Comparison of ENCODE assay signal across 12 mouse cellular contexts in the genomic region with DNA sequence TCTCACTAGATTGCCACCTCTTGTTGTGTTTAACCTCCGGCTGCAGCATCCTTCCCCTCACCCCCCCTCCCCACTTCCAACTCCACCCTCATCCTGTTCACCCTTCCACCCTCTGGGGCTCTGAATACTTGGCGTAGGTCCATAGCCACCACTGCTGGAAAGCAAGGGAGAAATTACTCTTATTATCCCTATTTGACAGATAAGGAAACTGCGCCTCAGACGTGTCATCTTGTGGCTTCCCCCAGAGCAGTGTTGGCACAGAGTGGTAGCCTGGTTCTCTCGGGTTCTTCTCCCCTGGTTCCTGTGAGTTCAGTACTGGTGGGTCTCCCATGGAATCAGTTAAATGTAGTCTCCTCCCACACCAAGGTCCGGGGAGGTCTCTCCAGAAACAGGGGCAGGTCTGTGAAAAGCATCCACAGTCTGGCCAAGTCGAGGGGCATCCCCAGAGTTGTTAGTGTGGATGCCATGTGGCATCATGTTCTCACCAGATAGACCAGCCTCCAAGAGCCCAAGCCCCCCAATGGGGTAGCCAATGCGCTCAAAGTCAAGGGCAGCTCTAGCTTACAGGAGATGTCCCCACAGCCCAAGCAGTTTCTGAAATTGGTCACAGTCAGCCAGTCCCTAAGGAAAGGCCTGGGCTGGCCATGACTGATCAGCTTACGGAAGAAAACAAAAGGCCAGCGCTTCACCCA. TPM values are rescaled to one million over a fixed set of nuclear protein-coding genes. Genes with fewer than 3 reads are reported as not detected.
DNase-seq lines count a peak whose midpoint lies in the region; ATAC-seq lines count a peak whose summit lies in the region.
"Had no signal": no experiment of that assay in that cellular context is flagged by ENCODE, and none has a peak within 500 bp of the region (broad histone marks: within the 10 kb centered on the region; RNA-seq: fewer than 3 reads in every experiment).

No protein-coding gene starts in this region.

- peak overlapping the region; percentile 41 for H3K4me2 ChIP-seq in liver, embryonic 11.5 days
- H3K4me2 ChIP-seq in embryonic facial prominence, embryonic 15.5 days (replicated peaks) = no peak overlapping the region
- peak overlapping the region; percentile 13; the same call in 1 of the 2 replicates for H3K4me2 ChIP-seq in kidney, embryonic 16.5 days (replicated peaks; ENCODE audit: low read depth, low read length)
- H3K4me2 ChIP-seq: limb, embryonic 15.5 days had no signal

- peak overlapping the region; percentile 28; the same call in 1 of the 2 replicates for H3K27ac ChIP-seq in liver, embryonic 11.5 days (ENCODE audit: low read depth, low read length)
- H3K27ac ChIP-seq in embryonic facial prominence, embryonic 15.5 days (replicated peaks) = no peak overlapping the region
- H3K27ac ChIP-seq in kidney, embryonic 16.5 days (ENCODE audit: low read length) = peak overlapping the region; percentile 12; the same call in 1 of the 2 replicates
- H3K27ac ChIP-seq: heart, adult 2 months; limb, embryonic 15.5 days had no signal

- WGBS in liver, embryonic 11.5 days = 39% methylated on average over 10 of the region's 10 CpGs
- WGBS in embryonic facial prominence, embryonic 15.5 days = 42% methylated on average over 10 of the region's 10 CpGs
- WGBS in kidney, embryonic 16.5 days = 49% methylated on average over 10 of the region's 10 CpGs

- no peaks in the 10 kb centered on the region for H3K9me3 ChIP-seq in liver, embryonic 11.5 days (ENCODE audit: control insufficient read depth, low read length)
- H3K9me3 ChIP-seq in embryonic facial prominence, embryonic 15.5 days (replicated peaks) = no peaks in the 10 kb centered on the region
- no peaks in the 10 kb centered on the region for H3K9me3 ChIP-seq in kidney, embryonic 16.5 days (ENCODE audit: low read length)
- H3K9me3 ChIP-seq: limb, embryonic 15.5 days had no signal

- peaks cover 66% of the 10 kb centered on the region for H3K4me1 ChIP-seq in liver, embryonic 11.5 days (replicated peaks; ENCODE audit: control insufficient read depth, insufficient read depth, low read length)
- peaks cover 11% of the 10 kb centered on the region for H3K4me1 ChIP-seq in embryonic facial prominence, embryonic 15.5 days
- H3K4me1 ChIP-seq in kidney, embryonic 16.5 days (ENCODE audit: insufficient read depth, low read length) = peaks cover 11% of the 10 kb centered on the region

- no peaks in the 10 kb centered on the region for H3K36me3 ChIP-seq in liver, embryonic 11.5 days (ENCODE audit: control insufficient read depth, insufficient read depth, low read length)
- H3K36me3 ChIP-seq in embryonic facial prominence, embryonic 15.5 days = no peaks in the 10 kb centered on the region
- no peaks in the 10 kb centered on the region for H3K36me3 ChIP-seq in kidney, embryonic 16.5 days (ENCODE audit: insufficient read depth, low read length)
- H3K36me3 ChIP-seq: limb, embryonic 15.5 days had no signal

- no peak for DNase-seq in liver, embryonic 11.5 days (ENCODE audit: low spot score)
- no peak for DNase-seq in liver
- peak; percentile 49 for DNase-seq in lung, postnatal 36 days
- DNase-seq in thymus, postnatal 14 days = no peak
- no peak for DNase-seq in cerebellum, postnatal 25 days
- DNase-seq: embryo, embryonic 11 days; forebrain, postnatal 0 days; heart, adult 2 months; right cerebral cortex, postnatal 25 days had no signal

- 0 out of 2 replicates have a peak overlapping the region, but pooled peaks have one; percentile 27 for H3K9ac ChIP-seq in liver, embryonic 11.5 days (ENCODE audit: low read depth, low read length)
- no peak overlapping the region for H3K9ac ChIP-seq in embryonic facial prominence, embryonic 15.5 days
- H3K9ac ChIP-seq in kidney, embryonic 16.5 days (replicated peaks; ENCODE audit: low read length) = no peak overlapping the region
- H3K9ac ChIP-seq: forebrain, postnatal 0 days; limb, embryonic 15.5 days had no signal

- no peak for ATAC-seq in liver, embryonic 11.5 days (replicated peaks; ENCODE audit: low FRiP score)
- ATAC-seq in embryonic facial prominence, embryonic 15.5 days (ENCODE audit: insufficient number of reproducible peaks, low FRiP score, low TSS enrichment, low read depth) = peak; percentile 43; the same call in 1 of the 2 replicates
- ATAC-seq in kidney, embryonic 16.5 days (ENCODE audit: low FRiP score, low TSS enrichment) = peak; percentile 56
- ATAC-seq: forebrain, postnatal 0 days had no signal

- no peak overlapping the region for H3K4me3 ChIP-seq in liver, embryonic 11.5 days (ENCODE audit: low read depth, low read length)
- no peak overlapping the region for H3K4me3 ChIP-seq in embryonic facial prominence, embryonic 15.5 days (replicated peaks)
- H3K4me3 ChIP-seq in kidney, embryonic 16.5 days (ENCODE audit: low read length) = no peak overlapping the region
- H3K4me3 ChIP-seq: heart, adult 2 months; limb, embryonic 15.5 days had no signal

- peaks cover 2% of the 10 kb centered on the region; the same call in 1 of the 2 replicates for H3K27me3 ChIP-seq in liver, embryonic 11.5 days (replicated peaks; ENCODE audit: control insufficient read depth, insufficient read depth, low read length)
- H3K27me3 ChIP-seq in embryonic facial prominence, embryonic 15.5 days = no peaks in the 10 kb centered on the region
- H3K27me3 ChIP-seq in kidney, embryonic 16.5 days (ENCODE audit: insufficient read depth, low read length) = no peaks in the 10 kb centered on the region
- H3K27me3 ChIP-seq: limb, embryonic 15.5 days had no signal

RNA-seq across cellular contexts. Expression of a gene that starts 12.7 kb away (rescaled TPM):
- 7.6 and 11.6 TPM in 2 replicates for polyA plus RNA-seq in liver, embryonic 11.5 days (2014; fragmentation: Nextera tagmentation; extraction: Ambion mirVana)
- polyA plus RNA-seq in embryonic facial prominence, embryonic 15.5 days (2015; fragmentation: Nextera tagmentation; extraction: Ambion mirVana) = 10.8 and 11.4 TPM in 2 replicates
- polyA plus RNA-seq in kidney, embryonic 16.5 days (2015; fragmentation: Nextera tagmentation; extraction: Ambion mirVana) = 3.1 and 3.9 TPM in 2 replicates
